Mouse (Mus musculus): ENCODE measurements around the gene Nme2. TPM values are rescaled to one million over a fixed set of nuclear protein-coding genes. Genes with fewer than 3 reads are reported as not detected.
A peak's percentile ranks its signal among the peaks of the same experiment; 100 is the strongest.

Nme2 gene
- total and polyA plus RNA-seq, 2 experiments = 153 to 363 TPM

- H3K9ac ChIP-seq (ENCODE audit: low read depth, low read length) = no peak overlapping the region
- H3K4me1 ChIP-seq (ENCODE audit: control insufficient read depth, insufficient read depth, low read length) = peaks cover 4% of the 10 kb centered on the region; the same call in 1 of the 2 replicates
- no peak overlapping the region for H3K4me3 ChIP-seq (ENCODE audit: insufficient read depth, low read depth, low read length)
- H3K27ac ChIP-seq (replicated peaks; ENCODE audit: insufficient read depth, low read depth, low read length) = no peak overlapping the region
- TF ChIP-seq POLR2A (IDR thresholded peaks at IDR 0.05; ENCODE audit: extremely low read depth, insufficient read depth, low read length) (no peak), CTCF (IDR thresholded peaks at IDR 0.05; ENCODE audit: low read depth, low read length) (no peak)
- no peaks in the 10 kb centered on the region for H3K79me2 ChIP-seq (ENCODE audit: control insufficient read depth, insufficient read depth, low read length)
- no peaks in the 10 kb centered on the region for H3K27me3 ChIP-seq (ENCODE audit: control insufficient read depth, insufficient read depth, low read length)
- DNase-seq (ENCODE audit: extremely low read depth, low read depth, low spot score) = no peak
- H3K36me3 ChIP-seq (ENCODE audit: control insufficient read depth, insufficient read depth, low read length) = peaks cover 6% of the 10 kb centered on the region
- WGBS = 60% methylated on average over 1 of the region's 1 CpGs
Measured at GRCm38 (mm10) chr11:93969799-93970198, 13.7 kb upstream of the Nme2 start.

GRCm38 (mm10) chr11:93969171-93969570, 13.1 kb upstream of the Nme2 start:
- TF ChIP-seq CTCF (IDR thresholded peaks at IDR 0.05; ENCODE audit: low read depth, low read length) (no peak), POLR2A (IDR thresholded peaks at IDR 0.05; ENCODE audit: extremely low read depth, insufficient read depth, low read length) (no peak)
- DNase-seq (ENCODE audit: extremely low read depth, low read depth, low spot score) = no peak
- H3K79me2 ChIP-seq (ENCODE audit: control insufficient read depth, insufficient read depth, low read length) = no peaks in the 10 kb centered on the region
- H3K9ac ChIP-seq (ENCODE audit: low read depth, low read length) = no peak overlapping the region
- no peak overlapping the region for H3K4me3 ChIP-seq (ENCODE audit: insufficient read depth, low read depth, low read length)
- H3K27me3 ChIP-seq (ENCODE audit: control insufficient read depth, insufficient read depth, low read length) = no peaks in the 10 kb centered on the region
- WGBS = 98% methylated on average over 6 of the region's 6 CpGs
- peaks cover 10% of the 10 kb centered on the region for H3K36me3 ChIP-seq (ENCODE audit: control insufficient read depth, insufficient read depth, low read length)
- H3K4me1 ChIP-seq (ENCODE audit: control insufficient read depth, insufficient read depth, low read length) = peaks cover 4% of the 10 kb centered on the region; the same call in 1 of the 2 replicates
- peak overlapping the region; percentile 13; the same call in 1 of the 2 replicates for H3K27ac ChIP-seq (replicated peaks; ENCODE audit: insufficient read depth, low read depth, low read length)

- no peak overlapping the region for H3K9ac ChIP-seq (ENCODE audit: low read depth, low read length)
- H3K27me3 ChIP-seq (ENCODE audit: control insufficient read depth, insufficient read depth, low read length) = no peaks in the 10 kb centered on the region
- no peak overlapping the region for H3K4me3 ChIP-seq (ENCODE audit: insufficient read depth, low read depth, low read length)
- DNase-seq (ENCODE audit: extremely low read depth, low read depth, low spot score) = no peak
- peak overlapping the region; percentile 18; the same call in 1 of the 2 replicates for H3K27ac ChIP-seq (replicated peaks; ENCODE audit: insufficient read depth, low read depth, low read length)
- peaks cover 13% of the 10 kb centered on the region for H3K36me3 ChIP-seq (ENCODE audit: control insufficient read depth, insufficient read depth, low read length)
- no peak for TF ChIP-seq CTCF (IDR thresholded peaks at IDR 0.05; ENCODE audit: low read depth, low read length)
- no peak for TF ChIP-seq POLR2A (IDR thresholded peaks at IDR 0.05; ENCODE audit: extremely low read depth, insufficient read depth, low read length)
- WGBS = 24% methylated on average over 6 of the region's 6 CpGs
- H3K4me1 ChIP-seq (ENCODE audit: control insufficient read depth, insufficient read depth, low read length) = peaks cover 4% of the 10 kb centered on the region; the same call in 1 of the 2 replicates
- no peaks in the 10 kb centered on the region for H3K79me2 ChIP-seq (ENCODE audit: control insufficient read depth, insufficient read depth, low read length)
Measured at GRCm38 (mm10) chr11:93968848-93969128, 12.7 kb upstream of the Nme2 start.

GRCm38 (mm10) chr11:93968005-93968847, 12.2 kb upstream of the Nme2 start, which contains the start of the genes Gm20390 and Nme1:
Gene Gm20390 (minus strand): TSS chr11:93968293.
Gene Nme1 (minus strand): TSS chr11:93968521.
- no peaks in the 10 kb centered on the region for H3K79me2 ChIP-seq (ENCODE audit: control insufficient read depth, insufficient read depth, low read length)

GRCm38 (mm10) chr11:93967381-93967780, 11.3 kb upstream of the Nme2 start:
- H3K4me1 ChIP-seq (ENCODE audit: control insufficient read depth, insufficient read depth, low read length) = peaks cover 4% of the 10 kb centered on the region; the same call in 1 of the 2 replicates
- H3K79me2 ChIP-seq (ENCODE audit: control insufficient read depth, insufficient read depth, low read length) = no peaks in the 10 kb centered on the region
- peak overlapping the region; percentile 37 for H3K27ac ChIP-seq (replicated peaks; ENCODE audit: insufficient read depth, low read depth, low read length)
- H3K36me3 ChIP-seq (ENCODE audit: control insufficient read depth, insufficient read depth, low read length) = peaks cover 18% of the 10 kb centered on the region
- TF ChIP-seq CTCF (IDR thresholded peaks at IDR 0.05; ENCODE audit: low read depth, low read length) (no peak), POLR2A (IDR thresholded peaks at IDR 0.05; ENCODE audit: extremely low read depth, insufficient read depth, low read length) (no peak)
- no peaks in the 10 kb centered on the region for H3K27me3 ChIP-seq (ENCODE audit: control insufficient read depth, insufficient read depth, low read length)
- peak overlapping the region; percentile 69 for H3K4me3 ChIP-seq (ENCODE audit: insufficient read depth, low read depth, low read length)
- DNase-seq (ENCODE audit: extremely low read depth, low read depth, low spot score) = no peak
- peak overlapping the region; percentile 70; the same call in 1 of the 2 replicates for H3K9ac ChIP-seq (ENCODE audit: low read depth, low read length)
- 1% methylated on average over 11 of the region's 11 CpGs for WGBS

More at GRCm38 (mm10) chr11:93968005-93968847, 12.2 kb upstream of the Nme2 start, which contains the start of the genes Gm20390 and Nme1:
- TF ChIP-seq POLR2A (IDR thresholded peaks at IDR 0.05; ENCODE audit: extremely low read depth, insufficient read depth, low read length) (0 out of 2 replicates have a peak, but pooled peaks have one; percentile 27), CTCF (IDR thresholded peaks at IDR 0.05; ENCODE audit: low read depth, low read length) (peak; percentile 71)
- peak; percentile 95 for DNase-seq (ENCODE audit: extremely low read depth, low read depth, low spot score)
- peak within 1 kb of the TSS; percentile 69 for H3K4me3 ChIP-seq (ENCODE audit: insufficient read depth, low read depth, low read length)
- WGBS = under 1% methylated on average over 40 of the region's 40 CpGs
- peak within 1 kb of the TSS; percentile 70 for H3K9ac ChIP-seq (ENCODE audit: low read depth, low read length)
- no peaks in the 10 kb centered on the region for H3K27me3 ChIP-seq (ENCODE audit: control insufficient read depth, insufficient read depth, low read length)
- peak within 1 kb of the TSS; percentile 37 for H3K27ac ChIP-seq (replicated peaks; ENCODE audit: insufficient read depth, low read depth, low read length)
- H3K36me3 ChIP-seq (ENCODE audit: control insufficient read depth, insufficient read depth, low read length) = peaks cover 13% of the 10 kb centered on the region
- H3K4me1 ChIP-seq (ENCODE audit: control insufficient read depth, insufficient read depth, low read length) = peaks cover 4% of the 10 kb centered on the region; the same call in 1 of the 2 replicates
